Mouse (Mus musculus) adrenal gland (tissue): ENCODE measurements around the gene Unc13a.

Source experiments
- intact Hi-C: fragments of 180-260 bp; cut with DNase I; formaldehyde crosslinking; loops from one replicate; pipeline ENCODE4 v1.15.1; 2025
- microRNA-seq, 2 experiments: library from miRNA; unstranded; fragments of <30 nt; microRNA quantifications; one replicate each; pipeline ENCODE4; 2019

The Unc13a gene

GRCm38 (mm10) chr8:71591471-71592373, 79.8 kb downstream of the Unc13a start, which contains the start of gene Pgls:
Pgls (plus strand) TSS chr8:71592176.
- intact Hi-C loops, result no loop called here

GRCm38 (mm10) chr8:71591017-71591416, 80.5 kb downstream of the Unc13a start:
- intact Hi-C loops, result no loop called here

- intact Hi-C loops, result no loop called here
Observed at GRCm38 (mm10) chr8:71588762-71589161, 82.8 kb downstream of the Unc13a start.

- intact Hi-C loops, result no loop called here
Observed at GRCm38 (mm10) chr8:71586891-71587290, 84.7 kb downstream of the Unc13a start.

- intact Hi-C loops, result no loop called here
Observed at GRCm38 (mm10) chr8:71580201-71580600, 91.4 kb downstream of the Unc13a start.

- intact Hi-C loops, result no loop called here
Observed at GRCm38 (mm10) chr8:71579476-71579875, 92.1 kb downstream of the Unc13a start.

- intact Hi-C loops, result no loop called here
Observed at GRCm38 (mm10) chr8:71579009-71579408, 92.5 kb downstream of the Unc13a start.

GRCm38 (mm10) chr8:71577856-71578387, 93.6 kb downstream of the Unc13a start:
- intact Hi-C loops, result no loop called here

- intact Hi-C loops, result no loop called here
Observed at GRCm38 (mm10) chr8:71575020-71575419, 96.5 kb downstream of the Unc13a start.

GRCm38 (mm10) chr8:71574426-71574825, 97.1 kb downstream of the Unc13a start:
- intact Hi-C loops, result no loop called here

Small RNAs within 50 kb of the gene (microRNA-seq; reads per million reads assigned to microRNA genes)
- 0.69 to 1.1 reads per million in 2 experiments for gene Mir6769b
